Mouse (Mus musculus) midbrain, embryonic 11.5 days (tissue): Measurements from ENCODE around the gene Gprin2. TPM values are rescaled to one million over a fixed set of nuclear protein-coding genes. Genes with fewer than 3 reads are reported as not detected.

ENCODE experiments used
- ATAC-seq: fragments of 200-750 bp; cut with Nextera tagmentation; 2 replicates; pipeline ENCODE4 v1.8.0; 2017; ENCODE audit warnings: moderate TSS enrichment, moderate library complexity; ENCODE audit not compliant: low FRiP score
- DNase-seq: peaks from one replicate; pipeline ENCODE4 v3.0.0; 2015; ENCODE audit warnings: low spot score; ENCODE audit errors: missing footprints
- H3K27ac ChIP-seq: fragments of 300-500 bp; sonication (generic); 2 replicates; pipeline ENCODE4 v1.5.1; 2014; ENCODE audit warnings: low read depth, low read length
- H3K27me3 ChIP-seq: fragments of 300-500 bp; sonication (generic); 2 replicates; pipeline ENCODE4 v1.6.1; 2014; ENCODE audit warnings: mild to moderate bottlenecking, low read length, moderate library complexity, mixed read lengths; ENCODE audit not compliant: control insufficient read depth, insufficient read depth
- H3K36me3 ChIP-seq: fragments of 300-500 bp; sonication (generic); 2 replicates; pipeline ENCODE4 v1.6.1; 2014; ENCODE audit warnings: mild to moderate bottlenecking, low read length, moderate library complexity, mixed read lengths; ENCODE audit not compliant: control insufficient read depth, insufficient read depth
- H3K4me1 ChIP-seq: fragments of 300-500 bp; sonication (generic); 2 replicates; pipeline ENCODE4 v1.6.1; 2014; ENCODE audit warnings: low read length; ENCODE audit not compliant: control insufficient read depth, insufficient read depth
- H3K4me2 ChIP-seq: fragments of 300-500 bp; sonication (generic); 2 replicates; pipeline ENCODE4 v1.6.1; 2014; ENCODE audit warnings: mild to moderate bottlenecking, moderate library complexity
- H3K4me3 ChIP-seq: fragments of 300-500 bp; sonication (generic); 2 replicates; pipeline ENCODE4 v1.5.1; 2014; ENCODE audit warnings: low read depth, low read length
- H3K9ac ChIP-seq: fragments of 300-500 bp; sonication (generic); 2 replicates; pipeline ENCODE4 v1.6.1; 2014; ENCODE audit warnings: low read length
- H3K9me3 ChIP-seq: fragments of 300-500 bp; sonication (generic); 2 replicates; pipeline ENCODE4 v1.6.1; 2016; ENCODE audit warnings: low read length; ENCODE audit not compliant: control insufficient read depth
- WGBS: fragments of 180-500 bp; shearing (Covaris S2); extraction: QIAGEN DNeasy Blood & Tissue Kit; methylation state at CpG from one replicate; pipeline ENCODE4 v1.1.7; 2014; 5-methylcytosine and 5-hydroxymethylcytosine counted together
- polyA plus RNA-seq: library from polyadenylated mRNA; unstranded; fragments of >200 nt; fragmentation: Nextera tagmentation; extraction: Ambion mirVana; gene quantifications from 2 replicates; pipeline ENCODE4 v1.2.1, GENCODE M21; 2014

Gprin2 gene
- polyA plus RNA-seq, 1 experiment from 2014 or later: 0.60 TPM

GRCm38 (mm10) chr14:34227981-34228380 is 26.5 kb upstream of the Gprin2 start:
- H3K9me3 ChIP-seq: no peaks in the 10 kb centered on the region
- no peak overlapping the region for H3K4me2 ChIP-seq
- no peaks in the 10 kb centered on the region for H3K27me3 ChIP-seq
- no peak overlapping the region for H3K27ac ChIP-seq
- no peaks in the 10 kb centered on the region for H3K36me3 ChIP-seq
- no peak overlapping the region for H3K9ac ChIP-seq
- WGBS: 80% methylated on average over 12 of the region's 12 CpGs
- ATAC-seq (no peak), DNase-seq (peak; percentile 53)
- H3K4me1 ChIP-seq: no peaks in the 10 kb centered on the region
- H3K4me3 ChIP-seq: no peak overlapping the region

DNA sequence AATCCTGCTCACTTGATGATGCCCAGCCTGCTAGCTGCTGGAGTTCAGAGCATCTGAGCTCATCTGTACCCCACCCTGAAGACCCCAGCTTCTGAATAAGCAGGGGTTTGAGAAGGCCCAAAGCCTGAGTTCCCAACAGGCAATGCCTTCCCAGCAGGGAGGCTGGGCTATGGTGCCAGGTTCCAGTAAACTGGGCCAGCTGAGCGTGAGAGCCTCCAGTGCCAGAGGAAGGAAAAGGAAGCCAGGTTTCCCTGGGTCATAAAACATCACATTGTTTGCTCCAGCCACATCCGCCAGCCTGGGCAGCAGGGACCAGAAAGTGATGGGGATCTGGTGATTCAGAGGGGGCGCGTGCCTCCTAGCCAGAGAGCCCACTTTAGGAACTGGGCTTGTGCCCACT is 25.1 kb upstream of the Gprin2 start:
- Histone ChIP-seq H3K4me2 (no peak overlapping the region), H3K27ac (no peak overlapping the region), H3K9me3 (no peaks in the 10 kb centered on the region), H3K9ac (no peak overlapping the region), H3K4me3 (no peak overlapping the region), H3K27me3 (peaks cover 2% of the 10 kb centered on the region; the same call in 1 of the 2 replicates), H3K36me3 (no peaks in the 10 kb centered on the region), H3K4me1 (no peaks in the 10 kb centered on the region)
- DNase-seq: no peak
- no peak for ATAC-seq
- 91% methylated on average over 4 of the region's 4 CpGs for WGBS

GRCm38 (mm10) chr14:34225986-34226385 is 24.5 kb upstream of the Gprin2 start:
- Histone ChIP-seq H3K9me3 (no peaks in the 10 kb centered on the region), H3K27ac (no peak overlapping the region), H3K27me3 (peaks cover 2% of the 10 kb centered on the region), H3K4me3 (no peak overlapping the region), H3K9ac (no peak overlapping the region), H3K36me3 (no peaks in the 10 kb centered on the region), H3K4me2 (no peak overlapping the region), H3K4me1 (no peaks in the 10 kb centered on the region)
- 89% methylated on average over 9 of the region's 9 CpGs for WGBS
- no peak for ATAC-seq
- DNase-seq: peak; percentile 19

- Histone ChIP-seq H3K9me3 (no peaks in the 10 kb centered on the region), H3K4me1 (no peaks in the 10 kb centered on the region), H3K9ac (no peak overlapping the region), H3K27me3 (peaks cover 10% of the 10 kb centered on the region), H3K4me3 (no peak overlapping the region), H3K27ac (no peak overlapping the region), H3K4me2 (no peak overlapping the region), H3K36me3 (no peaks in the 10 kb centered on the region)
- ATAC-seq: no peak
- DNase-seq: peak; percentile 23
- WGBS: 70% methylated on average over 5 of the region's 5 CpGs
Measured at GRCm38 (mm10) chr14:34223362-34223898, 22.0 kb upstream of the Gprin2 start.

DNA sequence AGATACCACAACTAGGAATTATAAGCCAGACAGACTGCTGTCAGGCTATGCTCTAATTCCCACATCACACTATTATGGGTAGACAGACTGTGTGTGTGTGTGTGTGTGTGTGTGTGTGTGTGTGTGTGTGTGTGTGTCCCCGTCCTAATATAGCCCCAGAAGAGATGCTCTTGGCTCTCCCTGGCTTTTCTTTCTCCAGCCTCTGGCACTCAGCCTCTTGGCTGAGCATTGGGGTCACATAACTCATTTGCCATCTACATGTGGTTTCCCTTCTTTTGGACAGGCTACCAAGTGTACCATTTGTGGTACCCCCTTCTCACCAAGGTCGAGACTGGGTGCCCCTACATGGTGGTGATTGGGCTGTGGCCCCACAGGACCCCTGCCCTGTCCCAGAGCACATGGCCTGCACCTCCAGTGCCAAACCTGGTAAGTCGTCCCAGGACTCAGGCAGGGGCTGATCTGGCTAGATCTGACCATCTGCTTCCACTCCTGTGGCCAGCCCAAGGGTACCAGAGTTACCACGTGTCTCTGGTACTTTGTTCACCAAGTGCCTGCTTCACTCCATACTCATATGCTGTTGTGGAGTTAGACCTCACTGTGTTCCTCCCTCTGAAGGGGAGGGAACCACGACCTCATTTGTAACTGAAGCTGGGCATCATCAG is 20.1 kb upstream of the Gprin2 start:
- H3K4me1 ChIP-seq: no peaks in the 10 kb centered on the region
- H3K4me2 ChIP-seq: no peak overlapping the region
- H3K36me3 ChIP-seq: no peaks in the 10 kb centered on the region
- H3K27me3 ChIP-seq: peaks cover 10% of the 10 kb centered on the region
- H3K9ac ChIP-seq: no peak overlapping the region
- no peak for ATAC-seq
- H3K9me3 ChIP-seq: no peaks in the 10 kb centered on the region
- 76% methylated on average over 5 of the region's 5 CpGs for WGBS
- H3K4me3 ChIP-seq: no peak overlapping the region
- DNase-seq: peak; percentile 51
- no peak overlapping the region for H3K27ac ChIP-seq

- Histone ChIP-seq H3K4me1 (no peaks in the 10 kb centered on the region), H3K27ac (no peak overlapping the region), H3K36me3 (no peaks in the 10 kb centered on the region), H3K4me2 (no peak overlapping the region), H3K4me3 (no peak overlapping the region), H3K9ac (no peak overlapping the region), H3K9me3 (no peaks in the 10 kb centered on the region), H3K27me3 (peaks cover 10% of the 10 kb centered on the region)
- ATAC-seq (no peak), DNase-seq (peak; percentile 79)
- WGBS: 73% methylated on average over 5 of the region's 5 CpGs
Measured at GRCm38 (mm10) chr14:34220426-34220825, 19.0 kb upstream of the Gprin2 start.

GRCm38 (mm10) chr14:34219786-34220198 is 18.3 kb upstream of the Gprin2 start:
- peak; percentile 85 for DNase-seq
- Histone ChIP-seq H3K4me1 (no peaks in the 10 kb centered on the region), H3K9me3 (no peaks in the 10 kb centered on the region), H3K4me3 (peak overlapping the region; percentile 22), H3K36me3 (no peaks in the 10 kb centered on the region), H3K4me2 (peak overlapping the region; percentile 40), H3K27me3 (peaks cover 10% of the 10 kb centered on the region), H3K9ac (no peak overlapping the region), H3K27ac (no peak overlapping the region)
- WGBS: 4% methylated on average over 29 of the region's 29 CpGs
- ATAC-seq: no peak

DNA sequence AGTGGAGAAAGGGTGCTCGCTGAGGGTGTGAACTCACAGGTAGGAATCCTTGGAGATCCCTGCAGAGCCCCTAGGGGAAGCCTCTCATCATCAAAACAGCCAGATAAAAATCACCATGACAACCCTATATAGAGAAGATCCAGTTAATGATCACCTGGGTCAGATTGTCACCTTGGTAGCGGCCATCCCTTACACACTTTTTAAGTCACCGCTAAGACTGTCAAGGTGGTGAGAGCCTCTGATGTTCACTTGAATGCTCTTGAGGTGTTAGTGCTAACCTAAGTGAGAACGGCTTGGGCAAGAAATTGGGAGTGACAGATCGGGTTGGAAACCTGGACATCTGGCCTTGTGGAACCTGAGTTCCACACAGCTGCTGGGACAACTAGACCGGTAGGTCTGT is 17.8 kb upstream of the Gprin2 start, which contains the start of gene Syt15:
Gene Syt15, plus strand, starts transcription at position 301 of the 400 bp plus-strand sequence.
- Histone ChIP-seq H3K27me3 (peaks cover 10% of the 10 kb centered on the region), H3K4me3 (peak within 1 kb of the TSS; percentile 22), H3K9me3 (no peaks in the 10 kb centered on the region), H3K4me1 (no peaks in the 10 kb centered on the region), H3K9ac (no peak within 1 kb of the TSS), H3K4me2 (peak within 1 kb of the TSS; percentile 40), H3K36me3 (no peaks in the 10 kb centered on the region), H3K27ac (no peak within 1 kb of the TSS)
- no peak for ATAC-seq
- no peak for DNase-seq
- 73% methylated on average over 6 of the region's 6 CpGs for WGBS

- Histone ChIP-seq H3K4me2 (no peak overlapping the region), H3K9ac (no peak overlapping the region), H3K27ac (no peak overlapping the region), H3K4me3 (no peak overlapping the region), H3K27me3 (peaks cover 5% of the 10 kb centered on the region), H3K4me1 (no peaks in the 10 kb centered on the region), H3K36me3 (no peaks in the 10 kb centered on the region), H3K9me3 (no peaks in the 10 kb centered on the region)
- no peak for ATAC-seq
- WGBS: 78% methylated on average over 6 of the region's 6 CpGs
- no peak for DNase-seq
Measured at GRCm38 (mm10) chr14:34215451-34216127, 14.1 kb upstream of the Gprin2 start.
